Mouse (Mus musculus) myocyte (in vitro differentiated cells): ENCODE results near the gene Xpo6. TPM values are rescaled to one million over a fixed set of nuclear protein-coding genes. Genes with fewer than 3 reads are reported as not detected.

ENCODE experiments used
- H3K27me3 ChIP-seq: one replicate; pipeline ENCODE4 v1.6.1; 2011; ENCODE audit not compliant: control insufficient read depth, insufficient read depth, insufficient read length
- H3K36me3 ChIP-seq: one replicate; pipeline ENCODE4 v1.6.1; 2011; ENCODE audit not compliant: control insufficient read depth, insufficient read depth
- H3K4me2 ChIP-seq: one replicate; pipeline ENCODE4 v1.6.1; 2011; ENCODE audit warnings: low read depth, control low read depth
- H3K4me3 ChIP-seq: one replicate; pipeline ENCODE4 v1.5.1; 2011; ENCODE audit warnings: mild to moderate bottlenecking, control low read depth, moderate library complexity
- H3K79me2 ChIP-seq: one replicate; pipeline ENCODE4 v1.6.1; 2011; ENCODE audit not compliant: control insufficient read depth, insufficient read depth
- H3ac ChIP-seq: one replicate; pipeline ENCODE4 v1.6.1; 2011; ENCODE audit not compliant: control insufficient read depth, insufficient read length
- CEBPB ChIP-seq: IDR thresholded peaks from 2 replicates; pipeline ENCODE4 v1.6.1; 2011; ENCODE audit warnings: mild to moderate bottlenecking, moderate library complexity; ENCODE audit not compliant: poor library complexity, insufficient read depth, severe bottlenecking
- E2F4 ChIP-seq: IDR thresholded peaks from one replicate; pipeline ENCODE4 v1.6.1; 2011; ENCODE audit warnings: mild to moderate bottlenecking, control low read depth, moderate library complexity; ENCODE audit not compliant: insufficient read depth
- MAX ChIP-seq: IDR thresholded peaks from one replicate; pipeline ENCODE4 v1.6.1; 2011; ENCODE audit warnings: low read depth, mild to moderate bottlenecking, control low read depth
- MYOD1 ChIP-seq, 3 experiments: IDR thresholded peaks; one replicate each; pipeline ENCODE4 v1.6.1; 2011; ENCODE audit warnings: control low read depth in 2 of 3, low read depth in 2 of 3, mild to moderate bottlenecking in 2 of 3, moderate library complexity in 1 of 3; ENCODE audit not compliant: insufficient read length in 2 of 3, control insufficient read depth in 1 of 3
- MYOG ChIP-seq, 3 experiments: IDR thresholded peaks; one replicate each; pipeline ENCODE4 v1.6.1; 2011; ENCODE audit warnings: control low read depth in 2 of 3, low read depth in 2 of 3, mild to moderate bottlenecking in 2 of 3; ENCODE audit not compliant: insufficient read length in 2 of 3, control insufficient read depth in 1 of 3, insufficient read depth in 1 of 3
- POLR2A ChIP-seq: IDR thresholded peaks from one replicate; pipeline ENCODE4 v1.6.1; 2011; ENCODE audit warnings: low read depth, mild to moderate bottlenecking, control low read depth, moderate library complexity; ENCODE audit not compliant: insufficient read length
- POLR2AphosphoS2 ChIP-seq: IDR thresholded peaks from one replicate; pipeline ENCODE4 v1.6.1; 2011; ENCODE audit warnings: low read depth, control low read depth; ENCODE audit not compliant: insufficient read length
- REST ChIP-seq: IDR thresholded peaks from one replicate; pipeline ENCODE4 v1.6.1; 2011; ENCODE audit warnings: mild to moderate bottlenecking, control low read depth, moderate library complexity; ENCODE audit not compliant: insufficient read depth, insufficient read length
- SRF ChIP-seq: IDR thresholded peaks from one replicate; pipeline ENCODE4 v1.6.1; 2011; ENCODE audit warnings: low read depth; ENCODE audit not compliant: control insufficient read depth, insufficient read length
- TCF12 ChIP-seq: IDR thresholded peaks from one replicate; pipeline ENCODE4 v1.6.1; 2011; ENCODE audit warnings: mild to moderate bottlenecking, control low read depth; ENCODE audit not compliant: poor library complexity, insufficient read depth, severe bottlenecking
- TCF3 ChIP-seq: IDR thresholded peaks from one replicate; pipeline ENCODE4 v1.6.1; 2011; ENCODE audit warnings: low read depth, control low read depth; ENCODE audit not compliant: insufficient read length
- USF1 ChIP-seq: IDR thresholded peaks from one replicate; pipeline ENCODE4 v1.6.1; 2011; ENCODE audit warnings: low read depth, mild to moderate bottlenecking, control low read depth, moderate library complexity
- polyA plus RNA-seq: library from polyadenylated mRNA; unstranded; fragments of >200 nt; fragmentation: generic; extraction: Trizol; gene quantifications from one replicate; pipeline ENCODE4 v1.2.1, GENCODE M21; 2012; ENCODE audit warnings: missing spikeins

Xpo6 gene
- polyA plus RNA-seq, 1 experiment, result 36.4 TPM

DNA sequence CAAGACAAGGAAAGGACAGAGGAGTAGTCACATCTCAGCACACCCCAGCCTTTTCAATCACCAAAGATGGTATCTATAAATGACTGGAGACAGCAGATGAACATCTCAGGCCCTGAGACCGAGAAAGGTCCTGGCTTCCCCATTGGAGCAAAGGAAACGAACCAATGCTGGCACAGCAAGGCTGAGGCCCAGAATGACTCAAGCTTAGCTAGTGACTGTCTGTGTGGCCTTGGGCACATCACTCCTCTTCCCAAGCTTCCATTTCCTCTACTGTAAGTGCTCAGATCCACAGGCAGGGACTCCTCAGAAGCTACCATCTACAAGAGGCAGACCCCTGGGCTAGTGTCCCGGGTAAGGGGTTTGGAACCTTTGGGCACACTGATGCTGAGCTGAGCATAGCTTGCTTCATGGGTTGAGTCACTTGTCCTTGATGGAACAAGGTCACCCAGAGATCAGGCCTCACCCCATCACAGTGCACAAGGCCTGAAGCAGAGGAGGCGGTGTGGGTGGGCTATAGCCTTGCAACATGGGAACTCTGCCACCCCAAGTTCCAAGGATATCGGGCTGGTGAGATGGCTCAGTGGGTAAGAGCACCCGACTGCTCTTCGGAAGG is 101.0 kb downstream of the Xpo6 start:
- H3K36me3 ChIP-seq, result peaks cover 14% of the 10 kb centered on the region
- H3ac ChIP-seq, result no peak overlapping the region
- H3K4me2 ChIP-seq, result no peak overlapping the region
- no peaks in the 10 kb centered on the region for H3K79me2 ChIP-seq
- H3K4me3 ChIP-seq, result no peak overlapping the region
- no peaks in the 10 kb centered on the region for H3K27me3 ChIP-seq
- TF ChIP-seq POLR2A, result no peak
- TF ChIP-seq SRF, result no peak
- TF ChIP-seq MAX, result no peak
- no peak for TF ChIP-seq USF1
- no peak for TF ChIP-seq E2F4
- TF ChIP-seq REST, result no peak
- no peak for TF ChIP-seq MYOG (IDR thresholded peaks at IDR 0.05; ENCODE audit: control insufficient read depth in 1 of 3, insufficient read depth in 1 of 3, insufficient read length in 2 of 3, low read depth in 2 of 3)
- no peak for TF ChIP-seq TCF3
- no peak for TF ChIP-seq POLR2AphosphoS2
- TF ChIP-seq TCF12, result no peak
- TF ChIP-seq MYOD1 (IDR thresholded peaks at IDR 0.05; ENCODE audit: control insufficient read depth in 1 of 3, insufficient read length in 2 of 3, low read depth in 2 of 3), result no peak
- TF ChIP-seq CEBPB, result no peak

GRCm38 (mm10) chr7:126097219-126097915 is 102.9 kb downstream of the Xpo6 start:
- Histone ChIP-seq H3K36me3 (peaks cover 5% of the 10 kb centered on the region), H3K27me3 (no peaks in the 10 kb centered on the region), H3K79me2 (no peaks in the 10 kb centered on the region), H3K4me3 (no peak overlapping the region), H3ac (no peak overlapping the region), H3K4me2 (peak overlapping the region; percentile 12)
- TF ChIP-seq E2F4, result no peak
- no peak for TF ChIP-seq REST
- TF ChIP-seq MAX, result no peak
- TF ChIP-seq MYOD1 (IDR thresholded peaks at IDR 0.05; ENCODE audit: control insufficient read depth in 1 of 3, insufficient read length in 2 of 3, low read depth in 2 of 3), result peak in 1 of 3 experiments; percentile 19
- TF ChIP-seq MYOG (IDR thresholded peaks at IDR 0.05; ENCODE audit: control insufficient read depth in 1 of 3, insufficient read depth in 1 of 3, insufficient read length in 2 of 3, low read depth in 2 of 3), result no peak

DNA sequence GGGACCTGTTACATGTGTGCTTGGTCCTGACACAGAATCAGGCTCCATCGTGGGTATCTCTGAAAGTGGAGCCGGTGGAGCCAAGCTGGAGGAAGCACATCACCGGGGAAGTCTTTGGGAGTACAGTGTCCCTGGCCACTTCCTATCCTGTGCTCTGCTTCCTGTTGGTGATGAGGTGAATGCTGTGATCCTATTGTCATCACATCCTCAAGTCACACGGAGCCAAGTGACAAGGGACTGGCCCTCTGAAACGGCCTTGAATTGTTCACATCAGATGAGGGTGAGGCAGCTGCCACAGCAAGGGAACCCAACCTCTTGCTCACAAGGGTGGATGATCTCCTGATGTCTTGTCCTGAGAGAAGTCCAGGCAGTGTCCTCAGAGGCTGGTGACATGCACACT is 103.7 kb downstream of the Xpo6 start:
- no peak for TF ChIP-seq TCF3
- no peak for TF ChIP-seq E2F4
- TF ChIP-seq MYOD1 (IDR thresholded peaks at IDR 0.05; ENCODE audit: control insufficient read depth in 1 of 3, insufficient read length in 2 of 3, low read depth in 2 of 3), result no peak
- Histone ChIP-seq H3K79me2 (no peaks in the 10 kb centered on the region), H3K4me3 (no peak overlapping the region), H3K27me3 (no peaks in the 10 kb centered on the region), H3ac (no peak overlapping the region), H3K4me2 (no peak overlapping the region), H3K36me3 (peaks cover 5% of the 10 kb centered on the region)

- Histone ChIP-seq H3ac (no peak overlapping the region), H3K4me3 (no peak overlapping the region), H3K4me2 (no peak overlapping the region), H3K36me3 (no peaks in the 10 kb centered on the region), H3K79me2 (no peaks in the 10 kb centered on the region), H3K27me3 (no peaks in the 10 kb centered on the region)
- no peak for TF ChIP-seq CEBPB
- no peak for TF ChIP-seq SRF
- TF ChIP-seq POLR2A, result no peak
- TF ChIP-seq MYOD1 (IDR thresholded peaks at IDR 0.05; ENCODE audit: control insufficient read depth in 1 of 3, insufficient read length in 2 of 3, low read depth in 2 of 3), result peak in 2 of 3 experiments; percentile 48 to 86
- TF ChIP-seq MAX, result no peak
- TF ChIP-seq REST, result no peak
- TF ChIP-seq MYOG (IDR thresholded peaks at IDR 0.05; ENCODE audit: control insufficient read depth in 1 of 3, insufficient read depth in 1 of 3, insufficient read length in 2 of 3, low read depth in 2 of 3), result peak; percentile 52 to 74 (median 57)
- TF ChIP-seq TCF3, result peak; percentile 14
- TF ChIP-seq POLR2AphosphoS2, result no peak
- no peak for TF ChIP-seq E2F4
- no peak for TF ChIP-seq TCF12
- TF ChIP-seq USF1, result no peak
Observed at GRCm38 (mm10) chr7:126094738-126095137, 105.6 kb downstream of the Xpo6 start.

DNA sequence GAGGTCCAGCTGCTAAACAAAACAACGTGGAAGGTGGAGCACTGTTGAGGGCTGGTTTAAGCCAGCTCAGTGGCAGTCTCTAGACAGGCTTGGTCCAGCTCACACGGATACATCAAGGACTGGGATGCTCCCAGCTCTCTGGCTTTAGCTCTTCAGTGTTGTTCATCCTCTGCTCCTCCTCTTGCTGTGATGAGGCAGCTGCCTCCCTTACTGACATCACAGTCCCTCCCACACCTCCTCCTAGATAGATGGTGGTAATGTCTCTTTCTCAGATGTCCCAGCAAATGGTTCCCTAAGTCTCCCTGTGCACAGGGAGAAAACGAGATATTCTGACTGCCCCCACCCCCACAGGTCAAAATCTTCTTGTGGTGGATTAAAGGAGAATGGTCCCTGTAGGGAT is 107.1 kb downstream of the Xpo6 start:
- no peak overlapping the region for H3K4me3 ChIP-seq
- H3K79me2 ChIP-seq, result no peaks in the 10 kb centered on the region
- no peak overlapping the region for H3K4me2 ChIP-seq
- no peak for TF ChIP-seq USF1
- no peak for TF ChIP-seq E2F4
- no peak for TF ChIP-seq TCF12
- no peak for TF ChIP-seq POLR2A
- TF ChIP-seq MYOG (IDR thresholded peaks at IDR 0.05; ENCODE audit: control insufficient read depth in 1 of 3, insufficient read depth in 1 of 3, insufficient read length in 2 of 3, low read depth in 2 of 3), result no peak
- no peak for TF ChIP-seq SRF
- TF ChIP-seq TCF3, result no peak
- no peak for TF ChIP-seq MAX
- TF ChIP-seq CEBPB, result no peak
- no peak for TF ChIP-seq POLR2AphosphoS2
- TF ChIP-seq REST, result no peak
- no peak for TF ChIP-seq MYOD1 (IDR thresholded peaks at IDR 0.05; ENCODE audit: control insufficient read depth in 1 of 3, insufficient read length in 2 of 3, low read depth in 2 of 3)
- H3K36me3 ChIP-seq, result no peaks in the 10 kb centered on the region
- no peaks in the 10 kb centered on the region for H3K27me3 ChIP-seq
- H3ac ChIP-seq, result no peak overlapping the region
